Comparison of ENCODE assay signal across 9 mouse cellular contexts in the genomic region with DNA sequence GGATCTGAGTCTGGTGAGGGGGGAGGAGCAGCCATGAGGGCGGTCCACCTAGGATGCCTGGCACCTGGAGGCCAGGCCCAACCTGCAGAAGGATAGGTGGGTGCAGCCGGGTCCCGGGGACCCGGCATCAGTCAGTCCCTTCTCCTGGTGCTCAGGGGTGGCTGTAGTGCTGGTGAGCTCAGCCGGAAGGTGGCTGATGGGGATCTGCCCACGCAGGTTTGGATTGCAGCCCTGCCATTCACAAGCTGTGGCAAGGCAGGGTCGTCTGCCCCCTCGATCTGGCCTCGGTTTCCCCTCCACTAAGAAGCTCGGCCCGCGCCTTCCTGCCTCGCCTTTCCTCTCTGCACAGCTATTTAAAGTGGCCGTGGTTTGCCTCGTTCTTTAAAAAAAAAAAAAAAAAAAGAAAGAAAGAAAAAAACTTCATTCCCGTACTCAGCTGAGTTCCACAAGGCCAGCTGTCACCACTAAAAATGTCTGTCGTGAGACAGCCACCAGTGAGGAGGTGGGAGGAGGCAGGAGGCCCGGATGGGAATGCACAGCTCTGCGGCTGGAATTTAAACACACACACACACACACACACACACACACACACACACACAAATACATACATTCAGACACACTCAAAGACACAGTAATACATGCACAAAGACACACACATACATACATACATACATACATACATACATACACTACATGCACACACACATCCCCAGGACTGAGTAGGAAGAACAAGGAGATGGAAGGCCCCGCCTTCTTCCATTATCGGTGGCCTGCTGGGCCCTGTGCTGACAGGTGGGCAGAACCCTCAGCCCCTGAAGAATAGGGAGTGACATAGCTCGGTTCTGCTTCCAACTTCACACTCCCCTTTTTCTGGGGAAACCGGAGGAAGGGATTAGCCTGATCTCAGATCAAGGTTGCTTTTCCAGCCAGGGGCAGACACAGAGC. TPM values are rescaled to one million over a fixed set of nuclear protein-coding genes. Genes with fewer than 3 reads are reported as not detected.
DNase-seq lines count a peak whose midpoint lies in the region; ATAC-seq and TF ChIP-seq lines count a peak whose summit lies in the region.
"Had no signal": no experiment of that assay in that cellular context is flagged by ENCODE, and none has a peak within 500 bp of the region (broad histone marks: within the 10 kb centered on the region; RNA-seq: fewer than 3 reads in every experiment).

No protein-coding gene starts in this region.

- no peak for TF ChIP-seq RAD21 in CH12.LX (IDR thresholded peaks at IDR 0.05; ENCODE audit: low read depth, low read length)

- dilution Hi-C loops in CH12.LX (cut with MboI; ENCODE audit: extremely low pct_ligation_motif_present, extremely low pct_unique_long_range_greater_than_20kb, low sequenced_read_pairs): no loop called here

- no peak overlapping the region for H3K9ac ChIP-seq in CH12.LX (ENCODE audit: insufficient read depth, low read depth)
- H3K9ac ChIP-seq in embryonic facial prominence, embryonic 13.5 days: 0 out of 2 replicates have a peak overlapping the region, but pooled peaks have one; percentile 27

- WGBS in embryonic facial prominence, embryonic 13.5 days: 32% methylated on average over 23 of the region's 23 CpGs

- no peaks in the 10 kb centered on the region for H3K79me2 ChIP-seq in CH12.LX (replicated peaks; ENCODE audit: control insufficient read depth, extremely low read depth, insufficient read depth, poor library complexity, severe bottlenecking)

- H3K4me1 ChIP-seq in CH12.LX (ENCODE audit: control insufficient read depth in 1 of 2, insufficient read depth in 2 of 2): peaks cover 0 to 4% of the 10 kb centered on the region in 2 experiments; a peak in 1 of 4 replicates
- peaks cover 27% of the 10 kb centered on the region for H3K4me1 ChIP-seq in embryonic facial prominence, embryonic 13.5 days

- peaks cover 14% of the 10 kb centered on the region for H3K27me3 ChIP-seq in CH12.LX (replicated peaks)
- no peaks in the 10 kb centered on the region for H3K27me3 ChIP-seq in embryonic facial prominence, embryonic 13.5 days
- H3K27me3 ChIP-seq: Patski had no signal

- intact Hi-C loops in left cerebral cortex, postnatal 10 days (cut with DNase I): no loop called here

- no peaks in the 10 kb centered on the region for H3K36me3 ChIP-seq in CH12.LX (replicated peaks in 1 of 2; ENCODE audit: control insufficient read depth in 1 of 2, insufficient read depth in 1 of 2, low read length in 1 of 2)
- H3K36me3 ChIP-seq in embryonic facial prominence, embryonic 13.5 days: no peaks in the 10 kb centered on the region

- in situ Hi-C loops in CH12.LX (cut with MboI; ENCODE audit: low pct_ligation_motif_present, low pct_unique_long_range_greater_than_20kb, low sequenced_read_pairs): no loop called here

- no peak for TF ChIP-seq EP300 in CH12.LX (IDR thresholded peaks at IDR 0.05; ENCODE audit: low read length)

- ATAC-seq in embryonic facial prominence, embryonic 13.5 days (ENCODE audit: insufficient number of reproducible peaks, insufficient read depth, low FRiP score, low TSS enrichment, low read depth): no peak
- ATAC-seq: Patski had no signal

- TF ChIP-seq CTCF in CH12.LX (conservative IDR thresholded peaks at IDR 0.05 in 1 of 2, IDR thresholded peaks at IDR 0.05 in 1 of 2; ENCODE audit: low read depth in 2 of 2, low read length in 2 of 2): no peak

- DNase-seq in heart, postnatal 4 days: peak; percentile 39
- no peak for DNase-seq in heart, adult 8-10 months (ENCODE audit: low spot score)
- DNase-seq in CH12.LX (ENCODE audit: extremely low read depth): no peak
- peak; percentile 70 to 72 for DNase-seq in left cerebral cortex, postnatal 10 days (ENCODE audit: extremely low spot score in 1 of 2, low spot score in 2 of 2)
- no peak for DNase-seq in testis, postnatal 14 days (ENCODE audit: low spot score)
- DNase-seq in thymus, postnatal 0 days (ENCODE audit: low spot score): no peak
- DNase-seq in testis, postnatal 10 days (ENCODE audit: low spot score): no peak

- TF ChIP-seq POLR2A in CH12.LX (IDR thresholded peaks at IDR 0.05; ENCODE audit: low read depth, low read length): no peak

- no peak overlapping the region for H3K4me3 ChIP-seq in CH12.LX (replicated peaks in 1 of 3; ENCODE audit: low read depth in 2 of 3, low read length in 2 of 3, poor library complexity in 1 of 3)
- H3K4me3 ChIP-seq in embryonic facial prominence, embryonic 13.5 days: no peak overlapping the region

- H3K4me2 ChIP-seq in CH12.LX (ENCODE audit: insufficient read depth, low read depth, poor library complexity, severe bottlenecking): no peak overlapping the region
- 0 out of 2 replicates have a peak overlapping the region, but pooled peaks have one; percentile 5 for H3K4me2 ChIP-seq in embryonic facial prominence, embryonic 13.5 days

- peaks cover 16% of the 10 kb centered on the region for H3K9me3 ChIP-seq in CH12.LX (replicated peaks; ENCODE audit: low read length)
- no peaks in the 10 kb centered on the region for H3K9me3 ChIP-seq in embryonic facial prominence, embryonic 13.5 days

- H3K27ac ChIP-seq in CH12.LX (ENCODE audit: insufficient read depth, low read depth): no peak overlapping the region
- peak overlapping the region; percentile 80 for H3K27ac ChIP-seq in embryonic facial prominence, embryonic 13.5 days

TF ChIP-seq in CH12.LX, 34 proteins besides CTCF, POLR2A, EP300 and RAD21:
- TF ChIP-seq CHD1 (IDR thresholded peaks at IDR 0.05; ENCODE audit: low read depth, low read length) (no peak), ZNF384 (IDR thresholded peaks at IDR 0.05; ENCODE audit: low read depth, low read length) (0 out of 2 replicates have a peak, but pooled peaks have one; percentile 29)

RNA-seq across cellular contexts. Expression of gene Ier5l, which starts 29.9 kb away (rescaled TPM):
- total RNA-seq in heart, postnatal 4 days (2021): 10 to 100 TPM; 10.7 to 12.1 TPM
- total RNA-seq in heart, adult 8-10 months (2022): 1 to 10 TPM; 2.4 to 5.0 (median 4.3) TPM
- total RNA-seq in CH12.LX (2012; rRNA removed) (0.98 and 1.1 TPM in 2 replicates), CH12.LX (2014; rRNA removed) (0.22 and 0.51 TPM in 2 replicates)
- 0.31 and 0.33 TPM in 2 replicates for polyA plus RNA-seq in CH12.LX (2012; ENCODE audit: insufficient read length, low read depth)
- 3.5 and 4.0 TPM in 2 replicates for polyA plus RNA-seq in embryonic facial prominence, embryonic 13.5 days (2015; fragmentation: Nextera tagmentation; extraction: Ambion mirVana)
- 1 to 10 TPM; 7.8 to 9.8 TPM for total RNA-seq in left cerebral cortex, postnatal 10 days (2021)
- polyA plus RNA-seq in thymus, postnatal 0 days (2015; fragmentation: Nextera tagmentation; extraction: Ambion mirVana): 0.55 and 0.69 TPM in 2 replicates

Comparison
In these comparisons a context has a peak if more than half of its experiments do, and no peak if none do; other contexts are left out.
1. DNase-seq: peak in heart, postnatal 4 days (single experiment) and left cerebral cortex, postnatal 10 days (2 of 2); none in heart, adult 8-10 months (single experiment), CH12.LX (single experiment), testis, postnatal 14 days (single experiment), thymus, postnatal 0 days (single experiment) and testis, postnatal 10 days (single experiment).